Mouse (Mus musculus) monocyte, adult 59 days (primary cell): ENCODE measurements around the gene Sec22c. TPM values are rescaled to one million over a fixed set of nuclear protein-coding genes. Genes with fewer than 3 reads are reported as not detected.

Experiments used
- total RNA-seq, 2 experiments: library from RNA; stranded (reverse); gene quantifications; one replicate each; pipeline ENCODE4 v1.2.4; 2023

Sec22c gene
- total RNA-seq: 1 to 10 TPM; 9.0 to 9.2 TPM

DNA sequence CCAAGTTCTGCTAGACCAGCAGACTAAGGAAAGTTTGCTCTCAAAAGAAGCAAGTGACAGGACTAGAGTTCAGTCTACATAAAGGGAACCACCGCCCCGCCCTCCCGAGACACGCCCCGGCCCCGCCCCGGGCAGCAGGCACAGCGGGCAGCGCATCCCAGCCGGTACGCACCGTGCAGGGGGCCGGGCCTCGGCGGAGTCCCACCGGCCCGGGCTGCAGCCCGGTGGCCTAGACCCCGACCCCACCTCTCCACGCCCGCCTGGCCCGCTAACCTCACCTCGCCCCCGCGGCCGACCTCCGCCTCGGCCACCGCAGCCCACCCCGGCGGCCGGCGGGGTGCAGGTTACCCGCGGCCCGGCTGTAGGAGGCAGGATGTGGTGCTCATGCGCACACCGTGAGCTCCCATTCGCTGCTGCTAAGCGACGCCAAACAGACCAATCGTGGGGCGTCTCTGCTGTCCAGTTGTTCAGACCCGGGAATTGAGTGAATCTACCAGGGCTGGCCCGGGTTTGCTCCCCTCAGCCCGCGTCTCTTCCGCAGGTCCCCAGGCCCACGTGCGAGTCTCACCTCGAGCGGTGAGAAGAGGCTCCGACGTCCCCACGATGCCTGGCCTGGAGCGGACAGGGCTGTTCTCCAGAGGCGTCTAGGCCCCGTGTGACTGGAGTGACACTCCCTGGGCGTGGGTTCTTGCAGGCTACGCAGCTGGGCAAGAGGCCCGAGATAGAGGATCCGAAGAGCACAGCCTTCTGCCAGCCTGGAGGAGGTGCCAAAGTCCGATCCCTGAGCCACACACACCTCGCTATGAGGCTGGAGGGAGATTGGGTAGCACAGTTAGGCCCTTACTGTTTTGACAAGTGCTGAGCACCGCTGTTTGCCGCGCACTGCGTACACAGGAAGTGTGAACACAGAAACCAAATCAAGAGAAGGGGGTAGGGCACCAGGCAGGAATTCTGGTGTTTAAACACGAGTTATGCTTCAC lies at the start of gene Sec22c:
Gene Sec22c (minus strand): TSS at position 845 of the 980 bp plus-strand sequence.

DNA sequence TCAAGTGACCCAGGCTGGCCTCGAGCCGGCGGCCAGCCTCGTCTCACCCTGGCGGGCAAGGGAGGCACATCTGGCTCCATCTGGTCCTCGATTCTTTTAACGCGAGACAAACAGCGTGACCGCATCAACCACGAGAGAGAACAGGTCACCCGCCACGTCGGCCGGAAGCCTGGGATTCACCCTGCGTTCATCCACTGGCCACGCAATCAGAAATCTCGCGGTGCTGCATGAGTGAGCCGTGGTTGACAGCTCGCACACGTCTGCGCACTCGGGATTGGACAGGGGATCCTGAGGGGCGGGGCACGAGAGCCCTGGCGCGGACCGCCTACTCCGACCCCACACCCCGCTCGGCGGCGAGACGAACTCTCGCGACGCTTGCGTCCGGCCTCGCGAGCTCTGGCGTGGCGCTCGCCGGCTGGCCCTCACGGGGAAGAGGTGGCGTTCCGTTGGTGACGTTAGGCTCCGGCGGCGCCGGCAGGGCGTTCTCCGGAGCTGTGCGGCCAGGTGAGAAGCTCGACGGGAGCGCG lies 13.6 kb upstream of the Sec22c start, which contains the start of gene Nktr:
Gene Nktr (plus strand): TSS at position 378 of the 527 bp plus-strand sequence.

GRCm38 (mm10) chr9:121709898-121710583 lies 4.8 kb upstream of the Sec22c start, which contains the start of gene Ss18l2:
Gene Ss18l2, plus strand, starts transcription at chr9:121710329.

GRCm38 (mm10) chr9:121642401-121643181 lies 62.7 kb downstream of the Sec22c start, which contains the start of gene Vipr1:
Gene Vipr1, plus strand, starts transcription at chr9:121642716.

DNA sequence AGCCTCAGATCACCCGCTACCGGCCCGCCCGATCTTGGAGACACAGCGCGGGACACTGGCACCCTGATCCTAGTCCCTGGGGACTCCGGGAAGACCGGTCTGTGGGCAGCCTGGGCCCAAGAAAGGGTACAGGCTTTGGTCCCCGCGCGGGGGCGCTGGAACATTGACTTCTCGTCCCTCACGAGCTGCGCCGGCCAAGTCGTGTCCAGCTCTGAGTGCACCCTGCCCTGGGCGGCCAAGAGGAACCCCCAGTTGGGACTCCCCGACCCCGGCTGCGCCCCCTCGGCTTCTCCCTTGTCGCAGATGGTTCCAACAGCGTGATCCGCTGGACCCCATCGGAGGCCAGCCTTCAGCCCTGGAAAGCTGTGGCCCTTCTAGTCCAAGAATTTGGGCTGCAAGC lies 63.3 kb downstream of the Sec22c start, which contains the start of gene Lyzl4:
Gene Lyzl4 (minus strand): TSS at position 96 of the 400 bp plus-strand sequence.

Other genes starting within 250 kb of the Sec22c start
- gene Cck, start 209.8 kb downstream of the Sec22c start, total RNA-seq: not detected
- gene Lyzl4, start 63.4 kb downstream of the Sec22c start, total RNA-seq: 1 to 10 TPM in 1 of 2 experiments, not detected in 1; 1.2 TPM
- gene Vipr1, start 62.8 kb downstream of the Sec22c start, total RNA-seq: 1 to 10 TPM; 1.7 to 2.6 TPM
- gene Ss18l2, start 4.8 kb upstream of the Sec22c start, total RNA-seq: 10 to 100 TPM; 12.4 to 14.2 TPM
- 100 to 1,000 TPM; 250 to 258 TPM for gene Nktr, start 13.7 kb upstream of the Sec22c start, total RNA-seq
- under 1 TPM; 0.24 to 0.58 TPM for gene Zfp651, start 53.8 kb upstream of the Sec22c start, total RNA-seq
- gene Klhl40, start 72.1 kb upstream of the Sec22c start, total RNA-seq: not detected
- gene Hhatl, start 87.0 kb upstream of the Sec22c start, total RNA-seq: not detected
- gene Ccdc13, start 134.0 kb upstream of the Sec22c start, total RNA-seq: not detected
- gene Higd1a, start 152.9 kb upstream of the Sec22c start, total RNA-seq: 10 to 100 TPM; 27.9 to 40.2 TPM
- not detected for gene Ackr2, start 192.9 kb upstream of the Sec22c start, total RNA-seq
- gene Cyp8b1, start 210.8 kb upstream of the Sec22c start, total RNA-seq: not detected
- gene Fam198a, start 245.5 kb upstream of the Sec22c start, total RNA-seq: not detected